Mouse (Mus musculus) T-helper 1 cell (primary cell): ENCODE data around the gene Nav2.

Experiments used
- in situ Hi-C: fragments of 300-600 bp; cut with MboI, MseI; formaldehyde crosslinking; loops from one replicate; pipeline ENCODE4 v1.15.1; 2025; ENCODE audit warnings: high pct_unique_total_duplicates

The Nav2 gene

DNA sequence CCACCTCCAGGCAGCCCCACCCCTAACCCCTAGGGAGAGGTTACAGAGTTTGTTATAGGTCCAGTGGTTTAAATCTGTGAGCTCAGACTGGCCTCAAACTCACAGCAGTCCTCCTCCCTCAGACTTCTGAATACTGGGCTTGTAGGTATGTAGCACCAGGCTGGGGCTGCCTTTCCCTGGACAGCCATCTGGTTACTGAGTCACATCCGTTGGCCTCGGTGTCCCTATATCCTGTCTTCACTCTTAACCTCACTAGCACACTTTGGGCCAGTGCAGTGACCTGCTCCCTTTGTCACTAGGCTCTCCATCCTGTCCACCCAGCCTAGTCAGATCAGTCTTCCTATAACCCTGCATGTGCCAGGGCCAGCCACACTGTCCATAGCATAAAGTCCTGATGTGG, 19.8 kb upstream of the Nav2 start:
- in situ Hi-C loops, result no loop called here

DNA sequence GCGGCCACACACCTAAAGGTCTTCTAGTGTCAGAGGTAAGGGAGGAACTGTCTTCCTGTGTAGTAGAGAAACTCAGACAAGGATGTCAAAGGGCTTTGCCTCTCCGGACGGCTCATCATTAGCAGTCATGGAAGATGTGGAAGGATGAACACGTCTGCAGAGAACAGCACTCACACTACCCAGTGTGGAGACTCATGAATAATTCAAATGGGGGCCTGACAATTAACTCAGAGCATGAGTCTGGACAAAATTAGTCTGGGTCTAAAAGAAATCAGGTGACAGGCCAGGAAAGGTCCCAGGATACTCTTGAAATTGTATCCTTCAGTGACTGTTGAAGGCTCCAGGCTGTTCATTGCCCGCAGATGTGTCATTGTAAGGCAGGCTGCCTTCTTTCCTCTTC, 17.5 kb upstream of the Nav2 start:
- in situ Hi-C loops, result loop anchor here (10.0 kb wide), 1 partner anchor 224 kb away; no protein-coding TSS in a partner anchor

- in situ Hi-C loops, result loop anchor here (10.0 kb wide), 1 partner anchor 222 kb away; no protein-coding TSS in a partner anchor
These were observed 15.4 kb upstream of the Nav2 start for GRCm38 (mm10) chr7:48893093-48893492.

GRCm38 (mm10) chr7:48894152-48894551, 14.4 kb upstream of the Nav2 start:
- in situ Hi-C loops, result loop anchor here (10.0 kb wide), 1 partner anchor 221 kb away; no protein-coding TSS in a partner anchor

GRCm38 (mm10) chr7:48894763-48895162, 13.8 kb upstream of the Nav2 start:
- in situ Hi-C loops, result loop anchor here (10.0 kb wide), 1 partner anchor 220 kb away; no protein-coding TSS in a partner anchor

- in situ Hi-C loops, result loop anchor here (10.0 kb wide), 1 partner anchor 219 kb away; no protein-coding TSS in a partner anchor
These were observed 13.0 kb upstream of the Nav2 start for GRCm38 (mm10) chr7:48895475-48895874.

GRCm38 (mm10) chr7:48896051-48896450, 12.5 kb upstream of the Nav2 start:
- in situ Hi-C loops, result loop anchor here (10.0 kb wide), 1 partner anchor 219 kb away; no protein-coding TSS in a partner anchor

DNA sequence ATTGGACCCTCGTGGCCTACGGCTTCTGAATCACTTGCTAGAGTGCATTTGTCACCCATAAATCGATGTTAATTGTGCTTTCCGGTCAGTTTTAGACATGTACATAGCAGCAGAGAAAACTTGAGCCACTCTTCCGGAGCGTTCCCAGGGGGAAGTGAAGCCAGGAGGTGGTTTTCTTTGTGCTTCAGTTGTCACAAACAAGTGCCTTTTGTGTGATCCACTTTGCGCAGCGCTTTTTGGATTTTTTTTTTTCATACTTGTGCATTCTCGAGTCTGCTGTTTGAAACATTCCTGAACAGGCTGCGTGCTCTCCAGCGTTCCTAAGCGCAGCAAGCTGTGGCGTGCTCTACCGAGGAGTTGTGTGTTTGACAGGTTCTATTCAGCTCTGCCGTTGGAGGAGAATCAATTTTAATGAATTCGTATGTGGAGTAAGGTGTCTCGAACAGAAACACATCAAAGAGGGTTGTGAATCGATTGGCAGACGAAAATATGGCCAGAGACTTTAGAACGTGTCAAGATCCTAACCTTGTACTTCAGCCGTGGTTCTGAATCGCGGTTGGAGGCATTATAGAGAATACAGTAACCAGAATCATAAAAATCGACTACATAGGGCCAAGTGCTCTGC, 10.9 kb upstream of the Nav2 start:
- in situ Hi-C loops, result loop anchor here (10.0 kb wide), 1 partner anchor 217 kb away; no protein-coding TSS in a partner anchor

DNA sequence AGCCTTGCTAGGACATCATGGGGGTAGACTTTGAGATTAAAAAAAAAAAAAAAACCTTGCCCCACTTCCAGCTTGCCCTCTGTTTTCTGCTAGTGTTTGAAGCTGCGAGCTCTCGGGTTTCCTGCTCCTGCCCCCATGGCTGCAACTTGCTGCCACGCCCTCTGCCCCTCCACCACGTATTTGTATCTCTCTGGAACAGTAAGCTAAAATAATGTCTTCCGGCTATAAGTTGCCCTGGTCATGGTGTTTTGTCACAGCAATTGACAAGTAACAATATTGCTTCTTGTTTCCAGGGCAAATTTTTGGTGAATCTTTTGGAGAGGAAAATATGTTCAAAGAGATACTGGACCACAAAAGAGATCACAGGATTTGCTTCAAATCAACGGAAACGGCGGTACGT, 10.1 kb upstream of the Nav2 start:
- in situ Hi-C loops, result loop anchor here (10.0 kb wide), 1 partner anchor 216 kb away; no protein-coding TSS in a partner anchor

DNA sequence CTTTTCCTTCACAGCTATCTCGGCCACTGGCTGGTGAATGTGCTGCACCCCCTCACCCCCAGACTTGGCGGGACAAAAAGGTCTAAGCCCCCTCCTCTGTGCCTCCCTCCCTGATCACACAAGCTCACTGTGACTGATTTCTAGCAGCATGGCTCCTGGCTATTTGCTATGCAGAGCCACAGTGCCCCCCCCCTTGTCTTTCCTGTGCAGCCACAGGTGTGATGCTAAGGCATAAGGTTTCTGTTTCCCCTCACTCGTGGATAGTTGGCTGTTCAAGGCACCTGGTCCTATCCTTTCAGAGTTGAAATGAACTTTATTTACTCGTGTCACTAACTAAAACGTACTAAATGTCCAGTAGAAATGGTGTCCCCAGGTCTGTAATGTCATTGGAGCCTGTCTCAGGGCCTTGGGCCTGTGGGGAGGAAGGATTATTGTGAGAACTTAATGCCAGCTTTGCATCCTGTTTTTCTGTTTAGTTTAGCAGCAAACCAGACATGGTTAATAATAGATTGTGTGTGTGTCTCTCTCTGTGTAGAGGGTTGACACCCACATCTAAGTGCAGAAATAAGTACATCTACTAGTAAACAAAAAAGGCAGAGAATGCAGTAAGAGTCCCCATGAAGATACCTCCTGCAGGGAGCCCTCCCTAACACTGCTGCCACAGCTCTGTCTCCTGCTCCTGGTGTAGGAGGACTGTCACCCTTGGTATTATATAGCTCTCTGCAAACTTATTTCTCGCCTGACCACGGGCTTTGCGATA, 7.9 kb upstream of the Nav2 start:
- in situ Hi-C loops, result no loop called here

DNA sequence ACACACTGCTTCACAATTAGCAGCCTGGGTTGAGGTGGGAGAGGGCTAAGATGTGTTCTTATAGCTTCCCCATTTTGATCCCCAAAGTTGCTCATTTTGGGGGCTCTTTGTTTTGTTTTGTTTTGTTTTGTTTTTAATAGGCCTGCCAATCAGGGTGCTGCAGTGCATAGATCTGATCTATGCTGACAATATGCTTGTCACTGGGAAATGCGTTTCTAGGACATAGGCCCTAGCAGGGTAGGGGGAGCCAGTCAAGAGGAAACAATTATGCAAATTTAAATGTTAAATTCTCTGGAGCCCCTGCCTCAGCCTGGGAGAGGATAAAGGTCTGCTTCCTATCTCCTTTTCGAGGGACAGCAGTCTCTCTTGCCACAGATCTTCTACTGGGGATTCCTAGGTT, 6.1 kb upstream of the Nav2 start:
- in situ Hi-C loops, result no loop called here

DNA sequence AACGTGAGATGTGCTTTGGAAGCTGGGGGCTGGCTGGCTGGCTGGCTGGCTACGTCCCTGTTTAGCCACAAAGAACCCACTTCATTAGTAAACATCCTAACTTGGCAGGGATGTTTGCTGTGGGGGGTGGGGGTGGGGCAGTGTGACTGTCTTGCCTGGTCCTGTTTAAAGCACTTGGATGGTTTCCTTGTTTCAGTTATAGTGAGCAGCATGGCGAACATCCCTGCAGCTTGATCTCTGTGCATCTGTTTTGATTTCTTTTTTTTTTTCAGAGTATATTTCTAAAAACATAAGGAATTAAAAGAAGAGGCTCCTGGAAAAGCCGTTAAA, 791 bp downstream of the Nav2 start:
- in situ Hi-C loops, result no loop called here

DNA sequence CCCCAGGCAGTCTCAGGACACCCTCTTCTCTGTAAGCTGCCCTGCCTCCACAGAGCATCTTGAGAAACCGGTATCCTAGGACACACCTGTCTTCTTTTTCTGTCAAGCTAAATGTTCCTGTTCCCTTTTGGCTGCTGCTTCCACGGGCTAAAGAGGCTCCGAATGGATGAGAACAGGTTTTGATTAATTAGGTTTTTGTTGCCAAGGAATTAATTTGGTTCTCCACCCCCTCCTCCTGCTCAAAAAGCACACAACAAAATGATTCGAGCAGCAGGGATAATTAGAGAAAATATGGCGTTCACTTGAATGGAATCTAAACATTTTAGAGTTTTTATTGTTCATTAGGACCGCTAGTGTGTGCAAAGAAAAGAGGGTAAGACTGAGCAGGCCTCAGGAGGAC, 1.8 kb downstream of the Nav2 start:
- in situ Hi-C loops, result no loop called here

DNA sequence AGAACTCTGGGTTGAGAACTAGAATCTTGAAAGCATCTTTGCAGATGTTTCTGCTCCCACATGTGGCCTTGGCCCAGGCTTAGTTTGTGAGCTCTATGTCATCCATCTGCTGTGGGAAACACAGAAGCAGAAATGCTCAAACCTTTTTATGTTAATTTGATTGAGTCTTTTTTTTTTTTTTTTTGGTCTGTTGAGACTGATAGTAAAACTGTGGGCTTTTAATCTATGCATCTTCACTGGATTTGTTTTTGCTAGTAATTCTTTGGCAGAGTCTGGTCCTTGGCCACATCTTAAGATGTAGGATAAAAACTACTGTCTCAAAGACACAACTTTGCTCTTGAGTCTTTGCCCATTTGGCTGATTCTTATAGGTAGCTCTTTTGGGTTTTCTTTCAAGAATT, 2.6 kb downstream of the Nav2 start:
- in situ Hi-C loops, result no loop called here

DNA sequence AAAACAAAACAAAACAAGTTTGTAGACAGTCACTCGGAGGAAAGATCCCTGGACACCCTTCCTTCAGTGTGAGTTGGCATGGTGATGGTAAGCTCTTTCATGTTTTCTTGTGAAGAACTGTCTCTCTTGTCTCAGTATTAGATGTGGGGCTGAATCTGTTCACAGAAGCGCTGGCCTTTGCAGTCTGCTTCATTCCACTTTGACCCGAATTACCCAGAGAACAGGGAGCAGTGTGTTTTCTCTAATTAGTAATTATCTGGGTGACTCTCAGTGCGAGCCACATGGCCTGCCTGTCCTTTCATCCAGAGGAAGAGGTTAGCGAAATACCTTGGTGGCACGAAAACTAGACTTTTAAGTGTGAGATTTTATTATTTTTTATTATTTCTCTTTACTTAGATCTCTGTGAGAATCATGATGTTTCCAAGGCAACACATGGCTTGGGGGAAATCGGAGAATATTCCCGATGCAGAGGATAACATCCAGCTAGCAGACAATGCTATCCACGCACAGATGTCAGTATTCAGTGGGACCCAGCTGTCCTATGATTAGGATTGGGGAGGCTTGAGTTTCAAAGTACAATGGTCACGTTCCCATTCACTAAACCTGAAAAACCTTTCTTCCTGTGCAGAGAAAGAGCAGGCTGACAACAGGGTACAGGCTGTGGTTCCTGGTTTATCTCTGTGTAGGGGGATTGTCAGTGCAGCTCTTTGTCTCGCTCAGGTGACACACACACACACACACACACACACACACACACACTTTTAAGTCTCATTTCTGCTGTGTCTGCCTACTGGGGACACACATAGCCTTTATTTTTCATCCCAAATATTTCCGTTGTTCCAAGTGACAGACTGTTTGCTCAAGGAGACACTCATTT, 6.4 kb downstream of the Nav2 start:
- in situ Hi-C loops, result no loop called here

GRCm38 (mm10) chr7:48917463-48917862, 8.9 kb downstream of the Nav2 start:
- in situ Hi-C loops, result no loop called here

DNA sequence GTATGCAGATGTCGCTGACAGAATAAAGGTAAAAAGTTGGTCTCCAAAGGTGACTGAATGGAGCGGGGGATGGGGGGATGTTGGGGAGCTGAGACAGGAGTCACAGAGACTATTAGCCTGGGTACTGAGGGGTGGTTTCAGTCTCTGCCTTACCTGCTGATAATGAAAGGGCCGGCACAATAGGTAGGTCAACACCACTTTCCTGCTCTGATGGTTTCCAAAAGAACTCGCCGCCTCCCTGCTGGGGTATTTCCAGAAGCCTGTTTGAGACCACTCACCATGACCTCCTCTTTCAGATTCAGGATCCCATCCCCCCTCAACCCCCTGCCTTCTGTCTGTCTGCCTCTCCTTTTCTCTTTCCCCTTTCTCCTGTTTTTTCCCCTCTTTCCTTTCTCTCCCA, 9.5 kb downstream of the Nav2 start:
- in situ Hi-C loops, result no loop called here

- in situ Hi-C loops, result no loop called here
These were observed 9.9 kb downstream of the Nav2 start for GRCm38 (mm10) chr7:48918389-48918788.

DNA sequence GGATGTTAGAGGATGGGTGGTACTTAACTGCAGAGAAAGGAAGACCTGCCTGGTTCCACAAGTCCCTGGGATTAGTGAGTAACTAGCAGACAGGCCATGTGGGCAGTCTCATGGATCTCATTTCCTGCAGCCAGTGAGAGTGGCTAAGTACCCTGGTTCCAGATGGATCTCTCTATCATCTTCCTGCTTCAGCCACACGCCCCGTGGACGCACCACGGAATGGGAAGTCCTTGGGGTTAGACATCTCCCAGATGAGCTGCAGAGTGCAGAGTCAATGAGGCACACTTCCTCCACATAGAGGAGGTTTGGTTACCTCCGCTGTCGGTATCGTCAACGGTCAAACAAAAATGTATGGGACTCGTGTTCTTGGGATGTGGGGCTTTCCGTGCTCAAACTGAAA, 15.1 kb downstream of the Nav2 start:
- in situ Hi-C loops, result no loop called here

DNA sequence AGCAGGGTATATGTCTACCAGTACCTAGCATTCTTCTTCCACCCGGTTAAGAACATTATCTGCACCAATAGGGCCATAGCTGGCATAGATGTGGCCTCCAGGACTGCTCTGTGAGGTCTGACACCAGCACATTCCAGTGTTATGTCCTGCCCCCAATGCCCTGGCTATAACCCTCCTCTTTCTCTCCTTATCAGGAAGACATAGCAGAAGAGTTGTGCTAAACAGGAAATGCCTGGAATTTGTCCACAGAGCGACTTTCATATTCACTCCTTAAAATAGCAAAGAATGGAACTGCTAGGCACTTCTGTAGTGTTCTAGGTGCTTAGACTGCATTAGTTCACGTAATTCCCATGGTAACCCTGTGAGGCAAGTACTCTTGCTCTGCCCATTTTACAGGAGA, 16.7 kb downstream of the Nav2 start:
- in situ Hi-C loops, result no loop called here

GRCm38 (mm10) chr7:48928364-48928763, 19.8 kb downstream of the Nav2 start:
- in situ Hi-C loops, result no loop called here

DNA sequence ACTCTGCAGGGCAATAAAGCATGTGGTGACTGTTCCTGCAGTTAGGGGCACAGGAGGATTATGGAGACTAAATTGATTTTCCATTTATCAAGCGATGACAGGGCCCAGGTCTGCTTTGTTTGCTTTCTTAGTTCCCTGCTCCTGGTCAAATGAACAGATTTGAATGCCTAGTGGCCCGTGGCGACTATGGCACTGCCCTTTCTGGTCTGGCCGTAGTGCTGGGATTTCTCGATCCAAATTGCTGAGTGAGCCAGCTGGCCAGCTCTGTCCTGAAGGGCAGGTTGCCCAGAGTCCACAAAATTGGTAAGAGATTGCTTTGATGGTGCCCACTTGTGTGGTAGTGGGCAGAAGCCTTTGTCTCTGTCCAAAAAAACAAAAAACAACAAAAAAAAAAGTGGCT, 21.9 kb downstream of the Nav2 start:
- in situ Hi-C loops, result no loop called here
